Mouse (Mus musculus): ENCODE data around the gene Smc2. TPM values are rescaled to one million over a fixed set of nuclear protein-coding genes. Genes with fewer than 3 reads are reported as not detected.
"Not testable (repeated sequence)": the region's sequence is repeated elsewhere in the genome, so short reads cannot be mapped to it uniquely, and the experiment has no call there.

The Smc2 gene
- total and polyA plus RNA-seq, 2 experiments from 2014 or later = 13.3 to 44.1 TPM

DNA sequence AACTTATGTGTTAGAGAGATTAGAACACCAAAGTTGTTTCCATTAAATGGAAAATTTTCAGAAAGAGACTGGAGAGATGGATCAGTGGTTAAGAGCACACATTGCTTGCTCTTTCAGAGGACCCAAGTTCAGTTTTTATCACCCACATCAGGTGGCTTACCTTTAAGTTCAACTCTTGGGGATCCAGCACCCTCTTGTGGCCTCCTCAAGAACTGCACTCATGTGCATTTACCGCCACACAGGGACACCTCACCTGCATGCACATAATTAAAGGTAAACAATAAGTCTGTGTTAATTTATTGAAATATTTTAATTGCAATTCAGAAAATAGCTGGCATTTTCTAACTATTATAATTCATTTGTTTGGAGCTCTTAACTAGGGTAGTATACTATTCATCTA, 20.7 kb downstream of the Smc2 start:
- H3K36me3 ChIP-seq (ENCODE audit: insufficient read depth) = 0 out of 2 replicates have a peak, but pooled peaks cover 3% of the 10 kb centered on the region
- ATAC-seq (no peak), DNase-seq (no peak)
- no peak overlapping the region for H3K4me2 ChIP-seq (ENCODE audit: low read depth)
- peak; percentile 58 for TF ChIP-seq CTCF (IDR thresholded peaks at IDR 0.05; ENCODE audit: low read depth)
- no peak overlapping the region for H3K27ac ChIP-seq (ENCODE audit: low read depth, low read length)
- H3K4me1 ChIP-seq (ENCODE audit: insufficient read depth) = no peaks in the 10 kb centered on the region
- no peak overlapping the region for H3K9ac ChIP-seq
- H3K4me3 ChIP-seq (ENCODE audit: low read depth, low read length) = no peak overlapping the region
- no peaks in the 10 kb centered on the region for H3K9me3 ChIP-seq (ENCODE audit: low read length)
- H3K27me3 ChIP-seq (ENCODE audit: insufficient read depth, low read length) = no peaks in the 10 kb centered on the region
- WGBS = 100% methylated on average over 1 of the region's 1 CpGs

DNA sequence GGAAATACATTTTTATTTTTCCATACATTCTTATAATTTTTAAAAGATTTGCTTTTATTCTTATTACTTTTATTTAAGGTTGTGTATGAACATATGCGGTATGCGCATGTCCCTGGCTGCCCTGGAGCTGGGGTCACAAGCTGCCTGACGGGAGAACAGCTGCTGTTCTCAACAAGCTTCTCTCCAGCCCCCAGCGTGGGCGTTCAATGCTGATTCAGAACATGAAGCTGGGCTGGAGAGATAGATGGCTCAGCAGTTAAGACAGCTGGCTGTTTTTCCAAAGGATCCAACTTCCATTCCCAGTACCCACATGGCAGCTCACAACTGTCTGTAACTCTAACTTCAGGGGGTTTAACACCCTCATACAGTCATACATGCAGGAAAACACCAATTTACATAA, 22.3 kb downstream of the Smc2 start:
- Histone ChIP-seq H3K27me3 (ENCODE audit: insufficient read depth, low read length) (no peaks in the 10 kb centered on the region), H3K27ac (ENCODE audit: low read depth, low read length) (no peak overlapping the region), H3K36me3 (ENCODE audit: insufficient read depth) (0 out of 2 replicates have a peak, but pooled peaks cover 3% of the 10 kb centered on the region), H3K4me2 (ENCODE audit: low read depth) (no peak overlapping the region), H3K9me3 (ENCODE audit: low read length) (no peaks in the 10 kb centered on the region), H3K4me3 (ENCODE audit: low read depth, low read length) (no peak overlapping the region), H3K9ac (no peak overlapping the region), H3K4me1 (ENCODE audit: insufficient read depth) (no peaks in the 10 kb centered on the region)
- DNase-seq (peak; percentile 1), ATAC-seq (no peak)
- 83% methylated on average over 5 of the region's 5 CpGs for whole genome bisulfite sequencing
- TF ChIP-seq CTCF (IDR thresholded peaks at IDR 0.05; ENCODE audit: low read depth) = no peak

DNA sequence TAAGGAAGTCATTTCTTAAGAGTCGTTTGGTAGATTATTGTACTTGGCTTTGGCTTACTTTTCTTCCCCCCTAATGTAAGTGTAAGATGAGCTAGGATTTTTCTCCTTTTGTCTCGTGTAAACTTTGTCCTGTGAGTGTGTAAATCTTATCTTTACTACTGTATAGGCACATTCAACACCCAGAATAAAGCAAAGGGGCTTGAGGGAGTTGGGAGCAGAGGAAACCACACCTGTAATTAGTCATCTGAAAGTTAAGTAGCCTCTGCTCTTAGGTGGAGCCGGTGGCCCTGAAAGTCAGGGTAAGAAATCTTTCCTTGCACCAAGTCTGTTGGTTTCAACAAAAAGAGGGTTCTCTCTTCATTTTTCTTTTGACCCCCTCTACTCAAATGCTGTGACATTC, 34.4 kb downstream of the Smc2 start:
- no peak overlapping the region for H3K9ac ChIP-seq
- no peaks in the 10 kb centered on the region for H3K4me1 ChIP-seq (ENCODE audit: insufficient read depth)
- H3K36me3 ChIP-seq (ENCODE audit: insufficient read depth) = peaks cover 10% of the 10 kb centered on the region
- no peak overlapping the region for H3K4me2 ChIP-seq (ENCODE audit: low read depth)
- ATAC-seq = no peak
- H3K4me3 ChIP-seq (ENCODE audit: low read depth, low read length) = no peak overlapping the region
- WGBS = 94% methylated on average over 3 of the region's 3 CpGs
- H3K27me3 ChIP-seq (ENCODE audit: insufficient read depth, low read length) = no peaks in the 10 kb centered on the region
- H3K27ac ChIP-seq (ENCODE audit: low read depth, low read length) = no peak overlapping the region
- no peak for DNase-seq
- no peaks in the 10 kb centered on the region for H3K9me3 ChIP-seq (ENCODE audit: low read length)
- no peak for TF ChIP-seq CTCF (IDR thresholded peaks at IDR 0.05; ENCODE audit: low read depth)

DNA sequence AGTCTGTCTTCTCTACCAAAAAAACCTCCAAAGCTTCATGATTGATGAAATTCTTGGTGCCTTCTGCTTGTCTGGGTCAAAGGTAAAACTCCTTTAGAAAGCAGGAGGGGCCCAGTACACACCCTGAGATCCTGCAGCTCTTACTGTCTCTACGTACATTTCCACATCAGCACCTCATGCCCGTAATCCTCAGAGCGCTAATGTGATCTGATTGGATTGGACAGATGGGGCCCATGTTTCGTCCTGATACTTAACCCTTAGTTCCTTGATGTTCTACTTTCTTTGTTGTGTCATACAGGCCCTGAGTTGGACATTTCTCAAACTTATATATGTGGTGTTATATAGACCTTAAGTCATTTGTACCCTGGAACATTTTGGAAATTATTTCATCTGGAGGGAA, 48.4 kb downstream of the Smc2 start:
- no peak overlapping the region for H3K9ac ChIP-seq
- no peak overlapping the region for H3K4me2 ChIP-seq (ENCODE audit: low read depth)
- DNase-seq = no peak
- H3K27me3 ChIP-seq (ENCODE audit: insufficient read depth, low read length) = no peaks in the 10 kb centered on the region
- H3K4me3 ChIP-seq (ENCODE audit: low read depth, low read length) = no peak overlapping the region
- 93% methylated on average over 4 of the region's 4 CpGs for WGBS
- H3K27ac ChIP-seq (ENCODE audit: low read depth, low read length) = no peak overlapping the region
- H3K36me3 ChIP-seq (ENCODE audit: insufficient read depth) = no peaks in the 10 kb centered on the region
- ATAC-seq = no peak
- no peaks in the 10 kb centered on the region for H3K9me3 ChIP-seq (ENCODE audit: low read length)
- no peak for TF ChIP-seq CTCF (IDR thresholded peaks at IDR 0.05; ENCODE audit: low read depth)
- H3K4me1 ChIP-seq (ENCODE audit: insufficient read depth) = no peaks in the 10 kb centered on the region

DNA sequence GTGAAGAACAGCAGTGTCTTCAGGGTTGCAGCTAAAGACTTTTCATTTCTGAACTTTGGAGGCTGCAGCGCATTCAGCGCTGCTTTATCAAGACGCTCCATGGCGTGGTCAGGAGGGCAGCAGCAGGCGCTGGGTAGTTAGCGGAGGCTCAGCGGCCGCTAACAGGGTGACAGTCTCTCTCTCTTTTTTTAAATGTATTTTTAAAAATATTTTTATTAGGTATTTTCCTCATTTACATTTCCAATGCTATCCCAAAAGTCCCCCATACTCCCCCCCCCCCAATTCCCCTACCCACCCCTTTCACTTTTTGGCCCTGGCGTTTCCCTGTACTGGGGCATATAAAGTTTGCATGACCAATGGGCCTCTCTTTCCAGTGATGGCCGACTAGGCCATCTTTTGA, 58.1 kb downstream of the Smc2 start, which contains the start of gene Vma21-ps:
Vma21-ps (minus strand) TSS at position 101 of the 400 bp plus-strand sequence.
- H3K9ac ChIP-seq; H3K9me3 ChIP-seq (ENCODE audit: low read length); H3K36me3 ChIP-seq (ENCODE audit: insufficient read depth); H3K4me3 ChIP-seq (ENCODE audit: low read depth, low read length); H3K27me3 ChIP-seq (ENCODE audit: insufficient read depth, low read length); H3K27ac ChIP-seq (ENCODE audit: low read depth, low read length); H3K4me2 ChIP-seq (ENCODE audit: low read depth); ATAC-seq; H3K4me1 ChIP-seq (ENCODE audit: insufficient read depth); DNase-seq: not testable (repeated sequence)
- whole genome bisulfite sequencing = 95% methylated on average over 10 of the region's 10 CpGs

DNA sequence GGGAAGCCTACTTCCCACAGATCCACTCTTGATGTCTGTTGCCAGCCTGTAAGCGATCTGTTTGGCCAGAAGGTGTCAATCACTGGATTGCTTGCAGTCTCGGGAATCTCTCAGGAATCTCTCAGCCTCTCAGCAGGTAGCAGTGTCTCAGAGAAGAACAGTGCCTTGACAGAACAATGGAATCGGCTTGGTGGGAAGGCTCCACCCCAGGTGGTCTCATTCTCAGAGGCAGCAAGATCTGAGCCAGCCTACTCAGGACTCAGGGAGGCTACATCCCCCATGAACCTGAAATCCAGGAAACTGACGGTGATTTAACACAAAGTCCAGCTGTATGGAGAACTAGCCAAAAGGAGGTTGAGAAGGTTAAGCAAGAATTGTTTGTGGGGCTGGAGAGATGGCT, 78.5 kb downstream of the Smc2 start:
- WGBS = 10% methylated on average over 4 of the region's 4 CpGs
- no peak for TF ChIP-seq CTCF (IDR thresholded peaks at IDR 0.05; ENCODE audit: low read depth)

DNA sequence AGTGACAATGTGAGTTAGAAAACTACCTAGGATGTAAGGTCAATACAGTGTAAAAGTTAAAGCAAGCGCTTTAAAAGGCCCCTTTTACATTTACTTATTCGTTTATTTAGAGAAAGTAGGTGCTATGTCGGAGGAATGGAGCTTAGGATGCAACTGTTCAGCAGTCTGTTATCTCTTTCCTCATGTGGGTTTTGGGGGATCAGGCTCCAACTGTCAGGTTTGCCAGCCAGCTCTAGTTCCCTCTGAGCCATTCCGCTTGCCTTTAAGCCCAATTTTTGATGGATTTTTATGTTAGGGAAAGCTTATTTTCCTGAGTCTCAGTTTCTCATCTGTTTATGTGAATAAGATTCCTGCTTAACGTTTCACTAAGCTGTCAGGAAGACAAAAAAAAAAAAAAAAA, 80.3 kb downstream of the Smc2 start:
- TF ChIP-seq CTCF (IDR thresholded peaks at IDR 0.05; ENCODE audit: low read depth) = no peak
- no peak overlapping the region for H3K27ac ChIP-seq (ENCODE audit: low read depth, low read length)
- DNase-seq = peak; percentile 60
- H3K36me3 ChIP-seq (ENCODE audit: insufficient read depth) = no peaks in the 10 kb centered on the region
- no peak overlapping the region for H3K4me3 ChIP-seq (ENCODE audit: low read depth, low read length)
- ATAC-seq = peak; percentile 74
- H3K4me2 ChIP-seq (ENCODE audit: low read depth) = no peak overlapping the region
- H3K27me3 ChIP-seq (ENCODE audit: insufficient read depth, low read length) = no peaks in the 10 kb centered on the region
- H3K9ac ChIP-seq = no peak overlapping the region
- H3K9me3 ChIP-seq (ENCODE audit: low read length) = no peaks in the 10 kb centered on the region
- 64% methylated on average over 5 of the region's 5 CpGs for WGBS
- H3K4me1 ChIP-seq (ENCODE audit: insufficient read depth) = no peaks in the 10 kb centered on the region

More for the DNA sequence above, 78.5 kb downstream of the Smc2 start:
- H3K27ac ChIP-seq (ENCODE audit: low read depth, low read length) = no peak overlapping the region
- H3K4me2 ChIP-seq (ENCODE audit: low read depth) = no peak overlapping the region
- no peaks in the 10 kb centered on the region for H3K27me3 ChIP-seq (ENCODE audit: insufficient read depth, low read length)
- no peaks in the 10 kb centered on the region for H3K4me1 ChIP-seq (ENCODE audit: insufficient read depth)
- H3K36me3 ChIP-seq (ENCODE audit: insufficient read depth) = no peaks in the 10 kb centered on the region
- no peak for DNase-seq
- H3K4me3 ChIP-seq (ENCODE audit: low read depth, low read length) = no peak overlapping the region
- no peaks in the 10 kb centered on the region for H3K9me3 ChIP-seq (ENCODE audit: low read length)
- no peak for ATAC-seq
- no peak overlapping the region for H3K9ac ChIP-seq

DNA sequence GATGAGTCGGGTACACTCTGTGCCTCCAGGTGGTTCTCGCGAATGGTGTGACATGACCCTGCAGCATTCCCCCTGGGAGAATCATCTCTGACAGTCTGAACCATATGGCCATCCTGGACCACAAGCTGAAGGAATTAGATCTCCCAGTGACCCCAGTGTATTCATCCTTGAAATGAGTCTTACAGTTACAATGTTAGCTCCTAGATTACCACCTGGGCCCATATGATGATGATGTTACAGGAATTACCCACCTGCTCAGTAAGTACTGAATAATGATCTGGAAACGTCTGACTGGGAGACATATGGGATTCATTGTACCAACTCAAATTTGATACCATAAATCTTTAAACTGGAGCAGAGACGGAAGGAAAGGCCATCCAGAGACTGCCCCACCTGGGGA, 87.4 kb downstream of the Smc2 start:
- no peaks in the 10 kb centered on the region for H3K36me3 ChIP-seq (ENCODE audit: insufficient read depth)
- H3K4me3 ChIP-seq (ENCODE audit: low read depth, low read length) = no peak overlapping the region
- TF ChIP-seq CTCF (IDR thresholded peaks at IDR 0.05; ENCODE audit: low read depth) = no peak
- H3K27ac ChIP-seq (ENCODE audit: low read depth, low read length) = no peak overlapping the region
- ATAC-seq (no peak), DNase-seq (no peak)
- H3K4me2 ChIP-seq (ENCODE audit: low read depth) = no peak overlapping the region
- H3K9ac ChIP-seq = no peak overlapping the region
- no peaks in the 10 kb centered on the region for H3K4me1 ChIP-seq (ENCODE audit: insufficient read depth)
- H3K27me3 ChIP-seq (ENCODE audit: insufficient read depth, low read length) = no peaks in the 10 kb centered on the region
- 86% methylated on average over 5 of the region's 5 CpGs for WGBS
- H3K9me3 ChIP-seq (ENCODE audit: low read length) = no peaks in the 10 kb centered on the region

Measured in forebrain, postnatal 0 days (tissue).